19 mouse cellular contexts compared by ENCODE assay signal in the genomic region with DNA sequence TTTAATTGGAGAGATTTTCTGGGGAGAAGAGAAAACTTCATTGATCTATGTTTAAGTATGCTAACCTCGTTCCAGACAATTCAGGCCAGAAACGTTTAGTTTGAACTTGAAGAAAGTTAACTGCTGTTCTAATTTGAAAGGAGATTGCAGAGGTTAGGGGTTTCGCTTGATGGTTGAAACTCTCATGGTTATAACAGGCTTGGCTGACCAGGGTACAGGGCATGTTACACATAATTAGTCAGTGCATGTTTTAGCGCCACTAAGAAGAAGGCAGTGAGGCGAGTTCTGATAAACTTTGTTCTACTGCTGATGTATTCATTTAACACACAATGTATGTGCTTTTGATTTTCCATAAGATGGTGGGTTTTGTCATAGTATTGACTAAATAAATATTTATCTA.
A peak's percentile ranks its signal among the peaks of the same experiment; 100 is the strongest.
DNase-seq lines count a peak whose midpoint lies in the region; ATAC-seq and TF ChIP-seq lines count a peak whose summit lies in the region.
"Had no signal": no experiment of that assay in that cellular context is flagged by ENCODE, and none has a peak within 500 bp of the region (broad histone marks: within the 10 kb centered on the region; RNA-seq: fewer than 3 reads in every experiment).

No protein-coding gene starts in this region.

- H3K4me3 ChIP-seq in forebrain, embryonic 11.5 days (ENCODE audit: low read depth, low read length), result no peak overlapping the region
- H3K4me3 ChIP-seq in forebrain, postnatal 0 days (ENCODE audit: low read depth, low read length), result no peak overlapping the region
- no peak overlapping the region for H3K4me3 ChIP-seq in hindbrain, postnatal 0 days (ENCODE audit: low read length)
- H3K4me3 ChIP-seq in hindbrain, embryonic 11.5 days (ENCODE audit: low read depth, low read length), result no peak overlapping the region
- H3K4me3 ChIP-seq in midbrain, embryonic 13.5 days (replicated peaks), result no peak overlapping the region
- H3K4me3 ChIP-seq in midbrain, embryonic 15.5 days, result no peak overlapping the region
- H3K4me3 ChIP-seq: embryonic facial prominence, embryonic 12.5 days; heart, embryonic 13.5 days; hindbrain, embryonic 12.5 days had no signal

- H3K27me3 ChIP-seq in forebrain, embryonic 11.5 days (ENCODE audit: control insufficient read depth, insufficient read depth, low read length), result peaks cover 6% of the 10 kb centered on the region; the same call in 1 of the 2 replicates
- H3K27me3 ChIP-seq in forebrain, postnatal 0 days (ENCODE audit: insufficient read depth, low read length), result no peaks in the 10 kb centered on the region
- no peaks in the 10 kb centered on the region for H3K27me3 ChIP-seq in hindbrain, postnatal 0 days (ENCODE audit: insufficient read depth, low read length)
- no peaks in the 10 kb centered on the region for H3K27me3 ChIP-seq in hindbrain, embryonic 11.5 days (ENCODE audit: control insufficient read depth, insufficient read depth, low read length)
- 0 out of 2 replicates have a peak, but pooled peaks cover 2% of the 10 kb centered on the region for H3K27me3 ChIP-seq in midbrain, embryonic 13.5 days
- no peaks in the 10 kb centered on the region for H3K27me3 ChIP-seq in midbrain, embryonic 15.5 days (replicated peaks)
- H3K27me3 ChIP-seq: embryonic facial prominence, embryonic 12.5 days; heart, embryonic 13.5 days; hindbrain, embryonic 12.5 days had no signal

- no peak for TF ChIP-seq CTCF in forebrain, postnatal 0 days (IDR thresholded peaks at IDR 0.05; ENCODE audit: low read depth)
- no peak for TF ChIP-seq CTCF in hindbrain, postnatal 0 days (IDR thresholded peaks at IDR 0.05; ENCODE audit: low read depth)

- H3K4me2 ChIP-seq in forebrain, embryonic 11.5 days (ENCODE audit: low read depth, low read length, severe bottlenecking), result no peak overlapping the region
- no peak overlapping the region for H3K4me2 ChIP-seq in forebrain, postnatal 0 days (ENCODE audit: low read depth)
- no peak overlapping the region for H3K4me2 ChIP-seq in hindbrain, postnatal 0 days (ENCODE audit: low read depth, low read length)
- no peak overlapping the region for H3K4me2 ChIP-seq in hindbrain, embryonic 11.5 days (replicated peaks; ENCODE audit: low read depth, low read length)
- H3K4me2 ChIP-seq in midbrain, embryonic 13.5 days (replicated peaks), result no peak overlapping the region
- H3K4me2 ChIP-seq in midbrain, embryonic 15.5 days, result no peak overlapping the region
- H3K4me2 ChIP-seq: embryonic facial prominence, embryonic 12.5 days; heart, embryonic 13.5 days; hindbrain, embryonic 12.5 days had no signal

- no peak overlapping the region for H3K9ac ChIP-seq in forebrain, embryonic 11.5 days (ENCODE audit: low read length)
- no peak overlapping the region for H3K9ac ChIP-seq in forebrain, postnatal 0 days
- no peak overlapping the region for H3K9ac ChIP-seq in hindbrain, postnatal 0 days (replicated peaks; ENCODE audit: low read length)
- H3K9ac ChIP-seq in hindbrain, embryonic 11.5 days (ENCODE audit: low read depth, low read length), result no peak overlapping the region
- H3K9ac ChIP-seq in midbrain, embryonic 13.5 days (replicated peaks), result no peak overlapping the region
- H3K9ac ChIP-seq in midbrain, embryonic 15.5 days, result no peak overlapping the region
- H3K9ac ChIP-seq: embryonic facial prominence, embryonic 12.5 days; heart, embryonic 13.5 days; hindbrain, embryonic 12.5 days had no signal

- H3K4me1 ChIP-seq in forebrain, embryonic 11.5 days (replicated peaks; ENCODE audit: control insufficient read depth, insufficient read depth, low read length), result peaks cover 2% of the 10 kb centered on the region; the same call in 1 of the 2 replicates
- no peaks in the 10 kb centered on the region for H3K4me1 ChIP-seq in forebrain, postnatal 0 days (ENCODE audit: insufficient read depth)
- no peaks in the 10 kb centered on the region for H3K4me1 ChIP-seq in hindbrain, postnatal 0 days (ENCODE audit: insufficient read depth, low read length)
- H3K4me1 ChIP-seq in hindbrain, embryonic 11.5 days (replicated peaks; ENCODE audit: control insufficient read depth, insufficient read depth, low read length), result no peaks in the 10 kb centered on the region
- 0 out of 2 replicates have a peak, but pooled peaks cover 9% of the 10 kb centered on the region for H3K4me1 ChIP-seq in midbrain, embryonic 13.5 days (replicated peaks)
- 0 out of 2 replicates have a peak, but pooled peaks cover 3% of the 10 kb centered on the region for H3K4me1 ChIP-seq in midbrain, embryonic 15.5 days
- H3K4me1 ChIP-seq: embryonic facial prominence, embryonic 12.5 days; heart, embryonic 13.5 days; hindbrain, embryonic 12.5 days had no signal

- peak; percentile 81 for ATAC-seq in forebrain, embryonic 11.5 days (replicated peaks; ENCODE audit: low FRiP score)
- ATAC-seq in forebrain, postnatal 0 days, result no peak
- ATAC-seq in hindbrain, postnatal 0 days, result no peak
- no peak for ATAC-seq in hindbrain, embryonic 11.5 days (ENCODE audit: low FRiP score)
- ATAC-seq in midbrain, embryonic 13.5 days, result peak; percentile 76; the same call in 1 of the 2 replicates
- no peak for ATAC-seq in midbrain, embryonic 15.5 days (replicated peaks)
- ATAC-seq: hindbrain, embryonic 16.5 days had no signal

- H3K36me3 ChIP-seq in forebrain, embryonic 11.5 days (ENCODE audit: control insufficient read depth, insufficient read depth, low read length), result no peaks in the 10 kb centered on the region
- no peaks in the 10 kb centered on the region for H3K36me3 ChIP-seq in forebrain, postnatal 0 days (ENCODE audit: insufficient read depth)
- H3K36me3 ChIP-seq in hindbrain, postnatal 0 days (ENCODE audit: insufficient read depth, low read length), result no peaks in the 10 kb centered on the region
- no peaks in the 10 kb centered on the region for H3K36me3 ChIP-seq in hindbrain, embryonic 11.5 days (ENCODE audit: control insufficient read depth, insufficient read depth, low read length)
- no peaks in the 10 kb centered on the region for H3K36me3 ChIP-seq in midbrain, embryonic 13.5 days
- H3K36me3 ChIP-seq in midbrain, embryonic 15.5 days (replicated peaks), result no peaks in the 10 kb centered on the region
- H3K36me3 ChIP-seq: embryonic facial prominence, embryonic 12.5 days; heart, embryonic 13.5 days; hindbrain, embryonic 12.5 days had no signal

- no peaks in the 10 kb centered on the region for H3K9me3 ChIP-seq in forebrain, embryonic 11.5 days (ENCODE audit: control insufficient read depth, low read length)
- no peaks in the 10 kb centered on the region for H3K9me3 ChIP-seq in forebrain, postnatal 0 days (ENCODE audit: low read length)
- no peaks in the 10 kb centered on the region for H3K9me3 ChIP-seq in hindbrain, postnatal 0 days (ENCODE audit: low read length)
- no peaks in the 10 kb centered on the region for H3K9me3 ChIP-seq in hindbrain, embryonic 11.5 days (ENCODE audit: control insufficient read depth, low read length)
- no peaks in the 10 kb centered on the region for H3K9me3 ChIP-seq in midbrain, embryonic 13.5 days
- no peaks in the 10 kb centered on the region for H3K9me3 ChIP-seq in midbrain, embryonic 15.5 days
- H3K9me3 ChIP-seq: embryonic facial prominence, embryonic 12.5 days; heart, embryonic 13.5 days; hindbrain, embryonic 12.5 days had no signal

- no peak for DNase-seq in forebrain, embryonic 11.5 days (ENCODE audit: low spot score)
- DNase-seq in forebrain, postnatal 0 days, result no peak
- DNase-seq in hindbrain, postnatal 0 days (ENCODE audit: low spot score), result peak; percentile 2
- no peak for DNase-seq in hindbrain, embryonic 11.5 days (ENCODE audit: low spot score)
- peak; percentile 7 for DNase-seq in embryo, embryonic 10.5 days (ENCODE audit: low spot score)
- no peak for DNase-seq in lung, adult 18-20 months
- DNase-seq: adrenal gland, postnatal 10 days; cerebellum, adult 11-12 months; cerebellum, adult 9-10 months; cerebellum, postnatal 25 days; gastrocnemius, postnatal 36 days; heart, adult 11 months; heart, postnatal 36 days had no signal

- no peak overlapping the region for H3K27ac ChIP-seq in forebrain, embryonic 11.5 days (ENCODE audit: low read depth, low read length)
- no peak overlapping the region for H3K27ac ChIP-seq in forebrain, postnatal 0 days (ENCODE audit: low read depth, low read length)
- H3K27ac ChIP-seq in hindbrain, postnatal 0 days, result no peak overlapping the region
- no peak overlapping the region for H3K27ac ChIP-seq in hindbrain, embryonic 11.5 days (ENCODE audit: low read depth, low read length)
- no peak overlapping the region for H3K27ac ChIP-seq in midbrain, embryonic 13.5 days
- no peak overlapping the region for H3K27ac ChIP-seq in midbrain, embryonic 15.5 days
- H3K27ac ChIP-seq: embryonic facial prominence, embryonic 12.5 days; heart, embryonic 13.5 days; hindbrain, embryonic 12.5 days had no signal

- WGBS in forebrain, embryonic 11.5 days, result 29% methylated on average over 5 of the region's 5 CpGs
- WGBS in forebrain, postnatal 0 days, result 15% methylated on average over 5 of the region's 5 CpGs
- WGBS in hindbrain, postnatal 0 days, result 43% methylated on average over 5 of the region's 5 CpGs
- WGBS in hindbrain, embryonic 11.5 days, result 64% methylated on average over 5 of the region's 5 CpGs
- WGBS in midbrain, embryonic 13.5 days, result 16% methylated on average over 5 of the region's 5 CpGs
- WGBS in midbrain, embryonic 15.5 days, result 19% methylated on average over 5 of the region's 5 CpGs

Comparison
In these comparisons a context has a peak if more than half of its experiments do, and no peak if none do; other contexts are left out.
1. ATAC-seq: peak in forebrain, embryonic 11.5 days (single experiment) and midbrain, embryonic 13.5 days (single experiment); none in forebrain, postnatal 0 days (single experiment), hindbrain, postnatal 0 days (single experiment), hindbrain, embryonic 11.5 days (single experiment) and midbrain, embryonic 15.5 days (single experiment).
2. DNase-seq: peak in hindbrain, postnatal 0 days (single experiment) and embryo, embryonic 10.5 days (single experiment); none in forebrain, embryonic 11.5 days (single experiment), forebrain, postnatal 0 days (single experiment), hindbrain, embryonic 11.5 days (single experiment) and lung, adult 18-20 months (0 of 2).